Mouse (Mus musculus) kidney, adult 2 months (tissue): ENCODE measurements around the gene Erbb4.

Experiments used
- CTCF ChIP-seq: fragments of 200-500 bp; conservative IDR thresholded peaks from 2 replicates; pipeline ENCODE4 v1.5.1; 2011; ENCODE audit warnings: low read depth, mild to moderate bottlenecking, control low read depth, low read length, moderate library complexity, mixed read lengths; ENCODE audit not compliant: insufficient read depth, insufficient read length
- POLR2A ChIP-seq: fragments of 200-500 bp; IDR thresholded peaks from one replicate; pipeline ENCODE4 v1.6.1; 2011; ENCODE audit warnings: low read depth, low read length, control low read depth

GRCm38 (mm10) chr1:68275819-68276218, 832.0 kb downstream of the Erbb4 start:
- no peak for TF ChIP-seq POLR2A
- no peak for TF ChIP-seq CTCF
